Mouse (Mus musculus) A20 (cell line): ENCODE data around the gene Stk32b.
A peak's percentile ranks its signal among the peaks of the same experiment; 100 is the strongest.

ENCODE experiments used
- DNase-seq: peaks from one replicate; pipeline ENCODE4 v3.0.0-alpha.2; 2011; ENCODE audit warnings: low read depth, low spot score

The Stk32b gene

DNA sequence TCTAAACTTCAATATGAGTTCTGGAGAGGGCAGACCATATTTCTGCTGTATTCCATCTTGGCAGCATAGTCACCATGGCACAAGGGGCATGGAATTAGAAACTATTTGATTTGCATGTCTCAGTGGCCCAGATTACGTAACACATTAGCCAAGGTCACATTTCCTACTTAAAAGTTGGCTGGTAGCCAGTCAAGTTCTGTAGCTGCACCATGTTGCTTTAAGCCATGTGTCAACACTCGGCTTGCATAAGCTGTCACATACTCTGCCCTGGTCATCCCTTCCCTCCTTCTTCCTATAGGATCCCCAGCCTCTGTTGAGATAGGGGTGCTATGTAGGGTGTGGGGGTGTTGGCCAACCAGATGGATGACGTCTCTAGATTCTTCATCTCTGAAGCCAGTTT lies 196.5 kb downstream of the Stk32b start:
- no peak for DNase-seq

- no peak for DNase-seq
Observed at GRCm38 (mm10) chr5:37512479-37512878, 204.5 kb downstream of the Stk32b start.

DNA sequence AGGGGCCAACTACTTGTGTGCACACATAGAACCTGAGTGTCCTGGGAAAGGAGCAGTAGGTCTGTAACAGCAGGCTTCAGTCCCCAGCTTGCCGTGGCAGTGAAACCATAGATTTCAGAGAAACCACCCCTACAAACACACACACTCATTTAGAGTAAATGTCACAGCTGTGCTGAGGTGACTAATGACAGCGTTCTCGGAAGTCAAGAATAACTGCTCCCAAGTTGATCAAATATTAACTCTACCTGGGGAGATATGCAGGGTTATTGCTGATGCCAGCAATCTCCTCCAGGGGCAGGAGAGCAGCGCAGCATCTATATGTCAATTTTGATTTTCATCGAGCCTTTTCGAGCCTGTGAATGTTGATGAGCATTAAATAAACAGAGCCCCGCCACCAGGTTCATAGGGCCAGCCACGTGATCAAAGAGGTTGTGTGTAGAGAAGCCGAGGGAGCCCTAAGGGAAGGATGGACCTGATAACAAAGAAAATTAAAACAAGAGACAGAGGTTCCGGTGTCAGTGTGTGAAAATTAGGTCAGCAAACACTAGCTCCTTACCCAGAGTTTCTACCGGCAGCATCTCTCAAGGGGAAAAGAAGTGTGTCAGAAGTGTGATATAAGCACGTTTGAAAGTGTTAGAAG lies 210.0 kb downstream of the Stk32b start:
- no peak for DNase-seq

DNA sequence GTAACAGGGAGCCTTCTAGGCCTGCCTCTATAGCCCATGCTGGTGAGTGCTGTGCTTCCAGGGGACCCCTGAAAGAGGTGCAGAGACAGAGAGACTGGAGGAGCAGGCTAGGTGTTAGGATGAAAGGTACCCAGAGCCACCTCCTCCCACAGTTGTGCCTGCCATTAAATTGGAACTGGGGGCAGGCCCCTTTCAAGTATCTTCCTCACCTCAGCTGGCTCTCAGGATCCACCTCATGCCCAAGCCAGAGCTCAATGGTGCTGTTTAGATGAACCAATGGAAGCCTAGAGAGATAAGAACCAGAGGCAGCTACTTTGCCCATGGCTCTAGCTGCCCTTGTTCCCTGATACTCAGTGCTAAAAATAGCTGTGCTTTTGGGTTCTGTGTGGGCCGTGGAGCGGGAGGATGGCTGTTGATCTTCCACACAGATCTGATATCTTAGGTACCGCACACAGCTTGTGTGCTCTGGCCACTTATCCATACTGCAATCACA lies 221.9 kb downstream of the Stk32b start:
- DNase-seq, result no peak

- DNase-seq, result no peak
Observed at GRCm38 (mm10) chr5:37472025-37472608, 244.9 kb downstream of the Stk32b start.

DNA sequence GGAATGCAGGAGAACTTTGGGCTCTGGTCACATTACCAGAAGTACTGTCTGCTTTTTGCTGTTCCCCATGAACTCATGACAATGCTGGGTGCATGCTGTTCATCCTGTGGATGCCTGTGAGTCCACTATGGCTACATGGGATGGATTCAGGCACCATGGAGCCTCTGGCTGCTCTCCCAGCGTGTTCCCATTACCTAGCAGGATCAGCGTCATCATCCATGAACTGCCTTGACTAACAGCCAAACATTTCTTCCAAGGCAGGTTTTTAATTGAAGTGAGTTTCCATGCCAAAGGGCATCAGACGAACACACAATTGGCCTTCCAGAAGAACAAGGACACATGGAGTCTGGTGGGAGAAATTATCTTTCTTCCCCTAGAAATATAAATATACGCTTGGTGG lies 245.4 kb downstream of the Stk32b start:
- DNase-seq, result no peak

DNA sequence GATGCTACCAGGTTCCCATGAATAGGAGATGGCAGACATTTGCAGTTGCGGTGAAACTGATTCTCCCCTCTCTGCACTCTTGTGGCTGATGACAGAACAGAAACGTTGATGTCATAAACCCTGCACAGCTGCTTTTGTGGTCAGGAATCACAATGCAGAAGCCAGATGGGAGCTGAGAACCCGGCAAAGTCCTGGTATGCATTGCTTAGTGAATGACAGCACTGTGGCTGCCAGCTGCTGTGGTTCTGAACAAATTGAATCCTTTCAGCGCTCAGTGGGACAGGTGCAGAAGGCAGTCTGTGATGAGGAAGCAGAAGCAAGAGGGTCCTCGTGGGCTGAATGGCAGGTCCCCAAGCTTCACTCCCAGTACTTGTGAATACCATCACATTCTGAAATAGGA lies 247.9 kb downstream of the Stk32b start:
- peak; percentile 5 for DNase-seq

GRCm38 (mm10) chr5:37467646-37468045 lies 249.3 kb downstream of the Stk32b start:
- no peak for DNase-seq

- no peak for DNase-seq
Observed at GRCm38 (mm10) chr5:37465461-37465860, 251.5 kb downstream of the Stk32b start.

DNA sequence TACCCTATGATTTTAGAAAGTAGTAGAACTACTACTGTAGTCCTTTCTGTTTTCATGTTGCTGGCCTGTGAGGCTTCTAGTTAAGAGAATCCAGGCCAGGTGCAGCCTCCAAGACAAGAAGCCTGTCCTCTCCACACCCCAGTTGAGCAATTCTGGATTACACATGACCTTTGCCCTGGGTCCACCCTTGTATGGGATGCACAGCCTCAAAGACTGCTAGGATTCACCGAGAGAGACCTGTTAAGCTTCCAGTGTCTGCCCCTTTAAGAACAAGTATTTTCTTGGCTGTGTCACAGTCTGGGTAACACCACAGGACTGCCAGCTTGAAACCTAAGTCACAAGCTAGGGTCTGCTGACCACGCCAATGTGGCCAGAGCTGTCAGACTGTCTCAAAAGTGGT lies 258.7 kb downstream of the Stk32b start:
- DNase-seq, result no peak

DNA sequence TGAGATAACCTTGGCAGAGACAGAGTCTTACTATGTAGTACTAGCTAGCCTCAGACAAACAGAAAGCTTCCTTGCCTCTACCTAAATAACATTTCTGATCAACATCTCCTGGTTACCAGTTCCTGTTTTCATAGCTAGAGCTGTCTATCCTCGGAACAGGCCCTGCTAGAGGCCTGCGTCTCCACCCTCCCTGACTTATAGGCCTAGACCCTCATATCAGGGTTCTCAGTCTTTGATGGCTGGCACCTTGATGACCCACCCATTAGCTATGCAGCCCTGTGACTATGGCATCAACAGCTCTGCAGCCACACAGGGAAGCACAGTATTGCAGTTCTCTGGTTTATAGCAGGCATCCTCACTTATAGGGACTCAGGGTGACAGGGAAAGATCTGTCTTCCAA lies 259.1 kb downstream of the Stk32b start:
- DNase-seq, result no peak

DNA sequence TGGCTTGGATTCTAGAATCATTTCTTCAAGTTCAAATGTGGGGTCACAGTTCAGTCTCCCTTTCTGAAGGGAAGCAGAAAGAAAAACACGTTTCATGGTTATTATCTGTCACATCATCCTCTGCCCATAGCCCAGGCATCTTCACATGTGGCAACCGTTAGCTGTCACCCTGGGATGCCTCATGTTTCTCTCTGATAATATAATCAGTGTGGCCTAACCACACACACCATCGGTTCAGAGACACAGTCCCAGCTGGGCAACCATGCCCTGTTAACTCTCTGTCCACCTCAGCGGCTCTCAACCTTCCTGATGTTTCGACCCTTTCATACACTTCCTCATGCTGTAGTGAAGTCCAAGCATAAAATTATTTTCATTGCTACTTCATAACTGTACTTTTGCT lies 259.8 kb downstream of the Stk32b start:
- DNase-seq, result no peak

GRCm38 (mm10) chr5:37456590-37456989 lies 260.4 kb downstream of the Stk32b start:
- DNase-seq, result no peak

DNA sequence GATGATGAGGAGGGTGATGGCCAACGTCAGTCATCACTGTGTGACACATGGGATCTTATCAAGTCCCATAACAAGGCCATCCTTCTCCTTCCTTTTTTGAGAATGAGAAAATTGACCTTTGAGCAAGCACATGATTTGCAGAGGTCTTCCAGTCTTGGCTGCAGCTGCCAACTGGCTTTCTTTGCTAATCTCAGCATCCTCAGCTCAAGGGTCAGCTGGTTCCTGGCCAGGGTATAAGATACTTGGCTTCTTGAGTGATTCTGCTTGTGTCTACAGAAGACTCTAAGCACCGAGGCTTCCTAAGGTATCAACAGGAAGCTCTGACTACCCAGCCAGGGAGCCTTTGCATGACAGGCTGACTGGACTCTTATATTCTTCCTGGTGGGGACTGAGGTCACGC lies 269.4 kb downstream of the Stk32b start:
- no peak for DNase-seq

- no peak for DNase-seq
Observed at GRCm38 (mm10) chr5:37442767-37443166, 274.2 kb downstream of the Stk32b start.

- DNase-seq, result peak; percentile 31
Observed at GRCm38 (mm10) chr5:37435417-37435816, 281.6 kb downstream of the Stk32b start.

DNA sequence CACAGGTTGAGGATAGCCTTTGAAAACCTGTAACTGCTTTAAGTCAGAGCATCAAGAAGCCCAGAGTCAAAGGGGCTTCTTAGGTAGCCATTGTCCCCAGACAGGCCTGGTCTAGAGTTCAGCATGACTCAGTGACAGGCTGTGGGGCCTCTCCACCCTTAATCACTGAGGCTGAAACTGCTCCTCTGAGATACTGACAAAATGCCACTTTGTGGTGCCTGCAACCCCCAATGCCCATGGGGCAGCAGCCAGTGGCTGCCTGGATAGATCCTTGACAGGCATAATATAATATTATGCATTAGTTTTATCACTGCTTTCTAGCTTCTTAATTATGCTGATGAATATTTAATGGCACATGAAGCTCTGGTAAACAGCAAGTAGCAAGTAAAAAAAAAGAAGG lies 289.8 kb downstream of the Stk32b start:
- no peak for DNase-seq

DNA sequence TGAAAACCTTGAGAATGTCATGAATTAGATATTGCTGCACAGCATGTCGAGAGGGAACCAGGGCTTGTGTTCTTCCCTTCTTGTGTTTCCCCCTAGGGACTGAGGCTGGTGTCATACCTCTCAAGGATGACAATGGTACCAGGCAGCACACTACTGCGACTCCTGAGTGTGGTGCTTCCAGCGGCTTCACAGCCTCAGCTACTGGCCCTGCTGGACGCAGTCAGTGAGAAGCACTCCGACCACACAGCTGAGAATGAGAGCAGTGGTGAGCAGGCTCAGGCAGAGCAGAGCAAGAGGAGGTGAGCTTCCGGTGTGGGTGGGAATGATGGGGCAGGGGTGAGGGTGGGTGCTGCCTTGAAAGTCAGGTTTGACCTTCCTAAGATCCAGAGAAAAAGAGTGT lies 297.9 kb downstream of the Stk32b start:
- no peak for DNase-seq
